Mouse (Mus musculus) limb, embryonic 14.5 days (tissue): ENCODE data around the gene Fam189a1. TPM values are rescaled to one million over a fixed set of nuclear protein-coding genes. Genes with fewer than 3 reads are reported as not detected.

Experiments used
- ATAC-seq: fragments of 200-750 bp; cut with Nextera tagmentation; 2 replicates; pipeline ENCODE4 v1.8.0; 2017; ENCODE audit warnings: low read depth, moderate number of reproducible peaks, moderate TSS enrichment; ENCODE audit not compliant: low FRiP score
- DNase-seq: peaks from one replicate; pipeline ENCODE4 v3.0.0-alpha.2; 2015; ENCODE audit warnings: low spot score
- H3K27ac ChIP-seq: fragments of 300-500 bp; sonication (generic); replicated peaks from 2 replicates; pipeline ENCODE4 v1.5.1; 2014; ENCODE audit warnings: low read depth, mild to moderate bottlenecking, low read length, moderate library complexity, mixed read lengths
- H3K27me3 ChIP-seq: fragments of 300-500 bp; sonication (generic); 2 replicates; pipeline ENCODE4 v1.6.1; 2014; ENCODE audit warnings: low read length, mixed read lengths; ENCODE audit not compliant: control insufficient read depth, insufficient read depth
- H3K36me3 ChIP-seq: fragments of 300-500 bp; sonication (generic); 2 replicates; pipeline ENCODE4 v1.6.1; 2014; ENCODE audit warnings: mild to moderate bottlenecking, low read length, moderate library complexity, mixed read lengths; ENCODE audit not compliant: control insufficient read depth, insufficient read depth
- H3K4me1 ChIP-seq: fragments of 300-500 bp; sonication (generic); 2 replicates; pipeline ENCODE4 v1.6.1; 2014; ENCODE audit warnings: antibody characterized with exemption, low read length, mixed read lengths; ENCODE audit not compliant: control insufficient read depth, insufficient read depth
- H3K4me2 ChIP-seq: fragments of 300-500 bp; sonication (generic); replicated peaks from 2 replicates; pipeline ENCODE4 v1.6.1; 2014; ENCODE audit warnings: low read depth, mild to moderate bottlenecking, low read length, moderate library complexity; ENCODE audit not compliant: severe bottlenecking
- H3K4me3 ChIP-seq: fragments of 300-500 bp; sonication (generic); replicated peaks from 2 replicates; pipeline ENCODE4 v1.5.1; 2014; ENCODE audit warnings: low read length
- H3K9ac ChIP-seq: fragments of 300-500 bp; sonication (generic); 2 replicates; pipeline ENCODE4 v1.6.1; 2014; ENCODE audit warnings: mild to moderate bottlenecking, low read depth, low read length, moderate library complexity; ENCODE audit not compliant: severe bottlenecking
- H3K9me3 ChIP-seq: fragments of 300-500 bp; sonication (generic); 2 replicates; pipeline ENCODE4 v1.6.1; 2016; ENCODE audit warnings: low read length; ENCODE audit not compliant: control insufficient read depth
- POLR2A ChIP-seq: fragments of 200-500 bp; IDR thresholded peaks from 2 replicates; pipeline ENCODE4 v1.8.0; 2012; ENCODE audit warnings: inconsistent platforms, mild to moderate bottlenecking, moderate library complexity, borderline replicate concordance; ENCODE audit not compliant: insufficient read depth, insufficient read length; ENCODE audit errors: extremely low read depth
- WGBS: fragments of 180-500 bp; shearing (Covaris S2); extraction: QIAGEN DNeasy Blood & Tissue Kit; methylation state at CpG from one replicate; pipeline ENCODE4 v1.1.7; 2014; 5-methylcytosine and 5-hydroxymethylcytosine counted together
- polyA plus RNA-seq, 2 experiments: library from polyadenylated mRNA; depleted of rRNA in 1 of 2; stranded (reverse) in 1 of 2; unstranded in 1 of 2; fragments of >200 nt; fragmentation: Nextera tagmentation in 1 of 2; extraction: Ambion mirVana in 1 of 2; gene quantifications; 2 replicates each; pipeline versions ENCODE4 v1.2.1 to v1.2.3; 2012 to 2014

Fam189a1 gene
- polyA plus RNA-seq, 2 experiments: 7.4 to 15.1 TPM

- no peak overlapping the region for H3K4me3 ChIP-seq
- no peaks in the 10 kb centered on the region for H3K36me3 ChIP-seq
- DNase-seq (no peak), ATAC-seq (no peak)
- H3K4me1 ChIP-seq: no peaks in the 10 kb centered on the region
- no peak overlapping the region for H3K9ac ChIP-seq
- no peaks in the 10 kb centered on the region for H3K27me3 ChIP-seq
- no peak overlapping the region for H3K4me2 ChIP-seq
- 65% methylated on average over 2 of the region's 2 CpGs for WGBS
- H3K27ac ChIP-seq: no peak overlapping the region
- no peak for TF ChIP-seq POLR2A
- no peaks in the 10 kb centered on the region for H3K9me3 ChIP-seq
These were observed 205.6 kb downstream of the Fam189a1 start for GRCm38 (mm10) chr7:64950771-64951099.

DNA sequence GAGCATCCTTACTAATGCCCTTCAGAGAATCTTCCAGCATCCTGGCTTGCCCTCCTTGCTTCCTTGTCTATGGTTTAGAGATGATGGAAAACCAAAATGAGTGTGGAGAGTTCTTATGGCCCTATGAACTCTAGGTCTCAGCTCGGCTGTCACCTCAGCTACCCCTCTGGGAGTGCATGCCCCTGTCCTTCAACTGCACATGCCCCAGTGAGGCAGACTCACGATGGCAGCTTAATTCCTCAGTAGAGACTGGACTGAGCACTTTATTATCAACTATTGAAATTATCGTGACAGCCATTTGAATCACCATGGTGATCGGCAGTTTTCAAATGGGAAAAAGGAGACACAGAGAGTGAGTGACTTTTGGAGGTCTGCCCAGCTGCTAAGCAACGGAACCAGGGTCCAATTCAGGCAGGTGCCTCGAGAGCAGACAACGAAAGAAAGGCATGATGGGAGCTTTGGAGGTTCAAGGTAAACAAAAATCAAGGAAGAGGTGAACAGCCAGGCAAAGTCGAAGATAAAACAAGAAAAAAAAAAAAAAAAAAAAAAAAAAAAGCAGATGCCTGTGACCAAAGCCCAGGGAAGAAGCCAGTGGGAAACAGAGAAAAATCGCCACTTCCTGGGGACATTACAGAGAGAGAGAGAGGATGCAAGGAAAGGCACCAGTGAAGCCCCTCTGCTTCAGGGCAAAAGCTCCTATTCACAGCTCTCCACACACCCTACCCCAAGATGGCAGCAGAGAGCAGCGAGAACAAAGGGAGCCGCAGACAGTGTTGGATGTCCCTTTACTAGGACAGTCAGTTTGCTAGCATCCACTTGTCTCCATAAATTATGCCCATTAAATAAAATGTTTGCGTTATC lies 206.2 kb downstream of the Fam189a1 start:
- no peak for DNase-seq
- Histone ChIP-seq H3K36me3 (no peaks in the 10 kb centered on the region), H3K4me2 (no peak overlapping the region), H3K4me1 (no peaks in the 10 kb centered on the region), H3K9me3 (no peaks in the 10 kb centered on the region), H3K27me3 (no peaks in the 10 kb centered on the region), H3K27ac (no peak overlapping the region), H3K9ac (no peak overlapping the region), H3K4me3 (no peak overlapping the region)
- 47% methylated on average over 12 of the region's 12 CpGs for WGBS
- ATAC-seq: no peak
- no peak for TF ChIP-seq POLR2A

- Histone ChIP-seq H3K9me3 (no peaks in the 10 kb centered on the region), H3K9ac (no peak overlapping the region), H3K27me3 (no peaks in the 10 kb centered on the region), H3K4me1 (peaks cover 6% of the 10 kb centered on the region; the same call in 1 of the 2 replicates), H3K27ac (no peak overlapping the region), H3K4me2 (no peak overlapping the region), H3K4me3 (no peak overlapping the region), H3K36me3 (no peaks in the 10 kb centered on the region)
- 80% methylated on average over 1 of the region's 1 CpGs for WGBS
- DNase-seq (no peak), ATAC-seq (no peak)
- no peak for TF ChIP-seq POLR2A
These were observed 206.9 kb downstream of the Fam189a1 start for GRCm38 (mm10) chr7:64949465-64949864.

DNA sequence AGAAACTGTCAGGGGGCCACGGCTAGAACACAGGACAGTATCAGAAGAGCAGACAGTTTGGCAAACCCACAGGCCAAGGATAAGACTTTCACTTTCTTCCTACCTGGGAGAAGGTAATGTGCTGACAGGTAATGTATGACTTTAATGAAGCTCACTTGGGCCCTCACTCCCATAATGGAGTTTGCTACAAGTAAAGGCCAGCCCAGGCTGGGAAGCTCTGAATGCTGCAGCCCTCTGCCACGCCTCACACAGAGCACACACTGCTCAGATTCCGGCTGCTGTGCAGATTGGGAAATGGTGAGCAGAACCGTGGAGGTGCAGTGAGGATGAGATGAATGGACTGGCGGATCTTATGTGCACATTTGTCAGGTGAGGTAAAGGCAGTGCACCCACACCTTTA lies 211.7 kb downstream of the Fam189a1 start:
- Histone ChIP-seq H3K27ac (no peak overlapping the region), H3K36me3 (no peaks in the 10 kb centered on the region), H3K9ac (no peak overlapping the region), H3K4me2 (no peak overlapping the region), H3K27me3 (no peaks in the 10 kb centered on the region), H3K9me3 (no peaks in the 10 kb centered on the region), H3K4me1 (peaks cover 6% of the 10 kb centered on the region; the same call in 1 of the 2 replicates), H3K4me3 (no peak overlapping the region)
- WGBS: 79% methylated on average over 5 of the region's 5 CpGs
- no peak for TF ChIP-seq POLR2A
- no peak for DNase-seq
- ATAC-seq: no peak

DNA sequence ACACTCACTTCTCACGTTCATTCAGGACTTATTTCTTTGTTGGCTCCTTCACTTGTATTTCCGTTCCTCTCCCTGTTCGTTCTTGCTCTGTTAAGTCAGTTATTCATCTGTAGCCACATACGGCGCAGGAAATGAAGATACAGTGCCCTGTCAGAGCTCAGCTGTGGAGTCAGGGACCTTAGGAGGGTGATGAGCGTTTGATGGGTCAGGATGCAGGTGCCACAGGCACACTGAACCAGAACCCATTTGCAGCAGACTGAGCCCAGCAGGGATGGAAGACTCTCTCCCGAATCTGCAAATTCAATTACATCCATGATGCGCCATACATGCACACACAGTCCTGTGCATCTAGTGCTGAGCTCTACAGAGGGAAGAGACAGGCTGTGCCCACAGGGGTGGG lies 212.2 kb downstream of the Fam189a1 start:
- no peak overlapping the region for H3K4me3 ChIP-seq
- H3K36me3 ChIP-seq: no peaks in the 10 kb centered on the region
- DNase-seq (no peak), ATAC-seq (no peak)
- peaks cover 6% of the 10 kb centered on the region; the same call in 1 of the 2 replicates for H3K4me1 ChIP-seq
- no peaks in the 10 kb centered on the region for H3K27me3 ChIP-seq
- no peak overlapping the region for H3K9ac ChIP-seq
- TF ChIP-seq POLR2A: no peak
- 86% methylated on average over 8 of the region's 8 CpGs for WGBS
- H3K27ac ChIP-seq: no peak overlapping the region
- H3K9me3 ChIP-seq: no peaks in the 10 kb centered on the region
- H3K4me2 ChIP-seq: no peak overlapping the region
